Mouse (Mus musculus) retina, postnatal 7 days (tissue): Measurements from ENCODE around the gene Stradb.
"Not testable (repeated sequence)": the region's sequence is repeated elsewhere in the genome, so short reads cannot be mapped to it uniquely, and the experiment has no call there.

Source experiments
- DNase-seq: peaks from one replicate; pipeline ENCODE4 v3.0.0-alpha.2; 2012; ENCODE audit warnings: low read depth, low spot score

Stradb gene

GRCm38 (mm10) chr1:58973366-58974221 lies at the start of gene Stradb, which contains the start of gene Trak2:
Gene Stradb (plus strand): TSS chr1:58973522.
Gene Trak2 (minus strand): TSS chr1:58973430.
- peak; percentile 93 for DNase-seq

DNA sequence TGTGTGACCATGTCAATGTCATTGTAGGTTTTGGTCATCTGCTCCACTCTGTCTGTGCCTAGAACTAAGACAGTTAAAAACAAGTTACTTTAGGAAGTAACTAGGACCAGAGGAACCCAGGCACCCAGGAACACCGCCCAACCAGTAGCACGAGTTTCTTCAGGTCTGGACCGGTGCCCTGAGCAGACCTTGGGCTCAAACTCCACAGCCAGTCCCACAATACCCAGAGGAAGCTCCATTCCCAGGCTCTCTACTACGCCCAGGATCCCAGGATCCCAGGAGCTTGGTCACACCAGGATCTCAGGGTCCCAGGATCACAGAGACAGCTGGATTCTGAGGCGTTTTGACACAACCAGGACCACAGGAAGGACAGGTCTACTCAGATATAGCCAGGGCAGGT lies 46.7 kb upstream of the Stradb start:
- no peak for DNase-seq

GRCm38 (mm10) chr1:58936746-58937605 lies 36.3 kb upstream of the Stradb start:
- DNase-seq = no peak

DNA sequence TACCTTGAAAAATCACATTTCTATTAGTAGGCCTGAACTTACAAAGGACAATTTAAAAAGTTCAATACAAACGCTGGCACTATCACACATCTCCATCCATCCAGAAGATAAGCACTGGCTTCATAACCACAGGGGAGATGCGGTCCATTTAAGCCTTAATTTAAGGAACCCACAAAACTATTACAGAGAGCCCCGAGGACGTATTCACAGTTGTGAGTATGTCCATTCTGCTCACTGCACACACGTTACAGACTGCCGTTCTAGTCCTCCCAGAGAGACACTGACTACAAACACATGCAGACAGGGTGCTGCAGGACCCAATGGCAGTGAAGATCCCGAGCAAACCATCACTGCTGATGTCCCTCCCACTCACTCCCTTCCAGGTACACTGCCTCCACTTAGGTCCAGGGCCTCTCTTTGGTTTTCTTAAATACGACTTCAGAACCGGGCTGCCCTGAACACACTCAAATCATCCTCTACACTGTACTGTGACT lies 35.7 kb upstream of the Stradb start:
- no peak for DNase-seq

DNA sequence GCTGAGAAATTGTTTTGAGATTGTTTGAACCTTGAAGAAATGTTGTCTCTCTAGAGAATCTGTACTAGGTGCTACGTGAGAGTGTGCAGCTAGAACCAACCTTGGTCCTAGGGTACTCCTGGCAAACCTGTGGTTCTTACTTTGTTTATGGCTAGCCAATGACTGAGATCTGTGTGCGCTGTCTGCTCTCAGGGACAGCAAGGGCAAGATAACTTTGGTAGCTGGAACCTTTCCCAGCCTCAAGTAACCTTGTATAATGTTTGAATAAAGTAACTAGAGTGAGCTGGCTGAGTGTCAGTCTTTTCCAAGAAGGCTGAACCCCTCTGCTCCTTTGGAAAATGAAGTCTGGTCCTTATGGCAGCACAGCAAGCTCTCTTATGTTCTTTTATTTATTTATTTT lies 27.8 kb upstream of the Stradb start:
- no peak for DNase-seq

DNA sequence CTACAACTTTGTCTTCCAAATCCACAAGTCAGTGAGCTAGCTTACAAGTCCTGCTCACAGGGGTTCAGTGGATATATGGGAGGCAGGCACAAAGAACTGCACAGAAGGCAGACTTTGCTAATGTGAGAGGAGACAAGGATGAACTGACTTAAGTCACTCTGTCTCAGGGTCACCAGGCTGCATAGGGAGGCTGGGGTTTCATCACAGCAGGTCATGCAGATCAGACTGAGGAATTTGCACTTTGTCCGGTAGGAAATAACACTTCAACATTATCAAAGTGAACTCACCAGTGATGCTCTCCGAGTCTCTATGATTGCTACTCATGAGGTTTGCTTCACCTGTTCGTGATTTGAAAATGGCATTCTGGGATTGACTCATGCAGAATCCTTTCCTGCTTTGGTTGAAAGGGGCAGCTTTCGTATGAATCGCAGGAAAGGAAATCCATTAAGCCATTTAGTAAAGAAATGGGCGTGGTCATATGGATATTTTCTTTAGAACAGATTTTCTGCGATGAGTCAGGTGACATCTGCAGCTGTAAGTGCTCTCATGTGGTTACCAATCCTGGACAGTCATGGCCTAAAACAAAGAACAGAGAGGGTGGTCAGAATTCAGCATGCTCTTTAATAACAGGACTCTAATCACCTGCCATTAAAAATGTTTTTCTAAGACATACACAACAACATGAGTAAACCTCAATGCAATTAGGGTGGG lies 27.2 kb upstream of the Stradb start:
- DNase-seq = no peak

GRCm38 (mm10) chr1:58946718-58947117 lies 26.6 kb upstream of the Stradb start:
- DNase-seq = no peak

DNA sequence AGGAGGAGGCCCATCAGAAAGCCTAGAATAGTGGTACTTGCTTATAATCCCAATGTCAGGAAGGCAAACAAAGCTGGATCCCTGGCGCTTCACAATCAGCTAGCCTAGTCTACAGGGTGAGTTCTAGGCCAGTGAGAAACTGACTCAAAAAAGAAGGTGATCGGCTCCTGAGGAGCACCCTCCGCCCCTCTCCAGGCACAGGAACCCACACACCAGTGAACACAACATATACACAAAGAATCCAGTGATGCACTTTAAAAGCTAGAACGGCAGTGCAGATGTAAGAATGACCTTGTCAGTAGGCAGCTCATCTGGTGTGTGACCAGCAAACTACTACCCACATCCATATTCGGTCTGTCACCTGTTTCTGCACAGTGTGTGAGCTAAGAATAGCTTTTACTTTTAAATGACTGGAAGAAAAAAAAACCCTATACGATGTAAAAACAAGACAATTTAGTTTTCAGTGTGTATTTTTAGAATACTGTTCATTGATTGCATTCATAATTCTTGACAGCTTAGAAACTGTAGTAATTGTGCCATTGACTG lies 23.7 kb upstream of the Stradb start:
- DNase-seq = no peak

GRCm38 (mm10) chr1:58950899-58951648 lies 22.2 kb upstream of the Stradb start:
- no peak for DNase-seq

DNA sequence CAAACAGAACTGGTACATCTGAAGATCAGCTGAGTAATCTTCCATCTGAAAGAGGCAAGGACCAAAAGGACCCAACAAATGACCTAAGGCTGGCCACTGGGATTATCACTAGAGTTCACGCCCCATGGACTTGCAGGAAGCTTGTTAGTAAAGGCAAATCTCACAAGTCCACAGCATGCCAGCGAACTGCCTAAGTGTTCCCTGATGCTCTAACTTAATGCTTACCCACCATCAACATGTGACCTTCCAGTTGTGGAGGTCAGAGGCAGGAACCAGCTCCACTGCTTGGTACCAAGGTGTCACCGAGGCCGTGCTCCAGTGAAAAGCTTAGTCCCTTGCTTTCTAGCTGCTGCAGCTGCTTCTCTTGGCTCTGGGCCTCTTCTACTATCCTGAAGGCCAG lies 21.5 kb upstream of the Stradb start:
- no peak for DNase-seq

GRCm38 (mm10) chr1:58952526-58952925 lies 20.8 kb upstream of the Stradb start:
- no peak for DNase-seq

DNA sequence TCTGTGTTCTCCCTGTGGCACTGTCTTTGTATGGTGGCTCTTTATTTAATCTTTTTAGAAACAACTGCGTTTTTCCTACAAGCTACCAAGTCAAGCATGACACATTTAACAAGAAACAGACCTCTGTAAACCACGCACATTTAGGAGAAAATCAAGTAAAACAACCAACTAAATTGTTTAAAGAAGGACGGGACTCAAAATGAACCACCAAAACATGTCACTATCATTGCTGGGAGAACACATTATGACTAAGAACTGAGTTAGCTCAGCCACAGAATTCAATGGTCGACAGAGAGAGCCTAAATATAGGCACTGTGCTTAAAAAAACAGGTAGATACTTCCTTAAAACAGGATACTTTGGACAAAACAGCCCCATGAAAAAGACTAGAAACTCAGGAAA lies 20.3 kb upstream of the Stradb start:
- no peak for DNase-seq

- no peak for DNase-seq
Measured at GRCm38 (mm10) chr1:58953686-58954434, 19.5 kb upstream of the Stradb start.

- no peak for DNase-seq
Measured at GRCm38 (mm10) chr1:58954578-58955410, 18.5 kb upstream of the Stradb start.

DNA sequence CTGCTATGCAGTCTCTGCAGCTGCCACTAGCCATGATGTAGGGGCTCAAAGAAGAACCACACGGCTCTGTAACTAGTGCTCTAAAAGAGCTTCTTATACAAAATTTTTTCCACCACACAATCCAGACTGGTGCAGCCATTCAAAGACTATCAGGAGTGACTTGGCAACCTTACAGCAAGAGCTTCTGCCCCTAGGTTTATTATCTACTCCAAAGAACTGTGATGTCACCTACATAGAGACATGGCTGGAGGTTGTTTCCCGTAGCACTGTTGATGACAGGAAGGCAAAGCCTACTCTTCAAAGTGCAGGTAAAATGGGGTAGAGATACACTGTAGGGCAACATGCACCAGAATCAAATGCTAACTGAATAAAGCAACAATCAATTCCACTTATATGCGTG lies 17.6 kb upstream of the Stradb start:
- no peak for DNase-seq

GRCm38 (mm10) chr1:58956229-58956628 lies 17.1 kb upstream of the Stradb start:
- DNase-seq = no peak

GRCm38 (mm10) chr1:58957931-58958330 lies 15.4 kb upstream of the Stradb start:
- DNase-seq = no peak

DNA sequence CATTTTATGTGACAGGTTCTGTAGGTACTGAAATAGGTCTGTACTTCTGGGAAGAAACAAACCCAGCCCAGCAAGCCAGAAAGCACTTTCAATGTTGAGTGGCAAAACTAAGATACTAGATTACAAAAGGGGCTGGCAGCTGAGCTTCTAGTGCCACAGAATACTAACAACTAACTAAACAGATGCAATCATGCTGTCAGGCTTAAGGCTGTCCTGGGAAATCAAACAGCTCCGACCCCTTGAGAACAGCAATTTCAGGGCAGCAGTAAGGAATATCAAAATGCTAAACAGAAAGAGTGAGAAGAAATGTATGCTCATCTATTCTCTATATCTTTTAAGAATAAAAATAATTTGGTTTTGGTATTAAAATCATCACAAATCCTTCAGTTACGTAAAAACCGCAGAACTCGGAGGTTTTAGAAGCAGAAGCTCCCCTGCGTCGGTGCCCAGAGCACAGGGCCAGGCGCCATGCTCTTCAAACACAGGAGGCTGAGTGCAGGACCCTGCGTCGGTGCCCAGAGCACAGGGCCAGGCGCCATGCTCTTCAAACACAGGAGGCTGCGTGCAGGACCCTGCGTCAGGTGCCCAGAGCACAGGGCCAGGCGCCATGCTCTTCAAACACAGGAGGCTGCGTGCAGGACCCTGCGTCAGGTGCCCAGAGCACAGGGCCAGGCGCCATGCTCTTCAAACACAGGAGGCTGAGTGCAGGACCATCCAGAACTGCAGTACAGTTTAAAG lies 14.4 kb upstream of the Stradb start:
- not testable (repeated sequence) for DNase-seq
